Mouse (Mus musculus): Measurements from ENCODE around the gene BB287469. TPM values are rescaled to one million over a fixed set of nuclear protein-coding genes. Genes with fewer than 3 reads are reported as not detected.
"Not testable (repeated sequence)": the region's sequence is repeated elsewhere in the genome, so short reads cannot be mapped to it uniquely, and the experiment has no call there.

BB287469 gene
- total RNA-seq (2018; cell fraction: chromatin; rRNA removed) = not detected
- total RNA-seq (2018; cell fraction: cytosol; rRNA removed) = not detected
- total RNA-seq (2018; cell fraction: nucleus; rRNA removed) = not detected
- not detected in 3 replicates for polyA plus RNA-seq (2018)

- no CpG with 5 or more reads among the region's 6 CpGs for WGBS (ENCODE audit: missing documents)
- not testable (repeated sequence) for H3K79me2 ChIP-seq (ENCODE audit: inconsistent target); H3K4me3 ChIP-seq (ENCODE audit: inconsistent target)
Measured at GRCm38 (mm10) chr12:87816277-87816676, at the start of gene BB287469. BB287469 (plus strand) TSS chr12:87816577.

DNA sequence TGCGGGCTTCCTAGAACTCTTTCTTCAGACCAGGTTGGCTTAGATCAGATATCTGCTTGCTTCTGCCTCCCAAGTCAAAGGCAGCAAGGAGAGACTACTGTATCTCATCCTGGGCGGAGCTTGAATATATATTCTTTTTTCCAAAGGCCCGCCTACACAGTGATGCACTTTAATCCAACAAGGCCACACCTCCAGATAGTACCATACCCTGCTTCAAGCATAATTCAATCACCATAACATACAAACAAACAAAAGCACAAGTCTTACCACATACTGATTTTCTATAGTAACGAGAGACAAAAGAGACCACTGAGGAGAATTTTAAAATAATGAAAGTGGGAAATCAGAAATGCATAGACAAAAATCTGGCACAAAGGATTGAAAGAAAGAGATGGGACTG lies 40.7 kb upstream of the BB287469 start, which contains the start of gene Gm21319:
Gm21319 (minus strand) TSS at position 101 of the 400 bp plus-strand sequence.
- H3K36me3 ChIP-seq (ENCODE audit: inconsistent target); H3K27ac ChIP-seq; H3K79me2 ChIP-seq (ENCODE audit: inconsistent target); H3K4me3 ChIP-seq (ENCODE audit: inconsistent target): not testable (repeated sequence)
- 91% methylated on average over 4 of the region's 4 CpGs for WGBS (ENCODE audit: missing documents)

More at GRCm38 (mm10) chr12:87816277-87816676, at the start of gene BB287469:
- not testable (repeated sequence) for H3K27ac ChIP-seq; H3K36me3 ChIP-seq (ENCODE audit: inconsistent target)

- no CpG with 5 or more reads among the region's 1 CpGs for WGBS (ENCODE audit: missing documents)
- not testable (repeated sequence) for H3K27ac ChIP-seq; H3K79me2 ChIP-seq (ENCODE audit: inconsistent target); H3K4me3 ChIP-seq (ENCODE audit: inconsistent target); H3K36me3 ChIP-seq (ENCODE audit: inconsistent target)
Measured at GRCm38 (mm10) chr12:87795212-87795611, 21.2 kb upstream of the BB287469 start, which contains the start of gene Gm21936. Gm21936 (plus strand) TSS chr12:87795512.

DNA sequence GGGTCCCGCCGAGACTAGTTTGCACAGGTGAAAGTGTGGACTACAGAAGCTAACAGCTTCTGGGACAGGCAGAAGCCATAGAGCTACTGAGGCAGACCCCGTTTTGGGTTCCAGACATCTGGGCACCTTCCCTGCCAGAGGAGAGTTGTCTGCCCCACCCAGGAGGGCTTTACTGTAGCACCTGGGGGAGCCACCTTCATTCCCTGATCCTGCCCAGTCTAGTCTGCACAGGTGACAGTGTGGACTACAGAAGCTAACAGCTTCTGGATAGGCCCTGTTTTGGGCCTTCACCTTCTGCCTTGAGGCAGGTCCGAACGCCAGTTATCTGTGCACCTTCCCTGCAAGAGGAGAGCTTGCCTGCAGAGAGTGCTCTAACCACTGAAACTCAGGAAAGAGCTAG lies 18.4 kb upstream of the BB287469 start:
- 86% methylated on average over 3 of the region's 5 CpGs for WGBS (ENCODE audit: missing documents)
- H3K27ac ChIP-seq; H3K79me2 ChIP-seq (ENCODE audit: inconsistent target); H3K36me3 ChIP-seq (ENCODE audit: inconsistent target); H3K4me3 ChIP-seq (ENCODE audit: inconsistent target): not testable (repeated sequence)

- H3K4me3 ChIP-seq (ENCODE audit: inconsistent target); H3K36me3 ChIP-seq (ENCODE audit: inconsistent target); H3K27ac ChIP-seq; H3K79me2 ChIP-seq (ENCODE audit: inconsistent target): not testable (repeated sequence)
- WGBS (ENCODE audit: missing documents) = no CpG with 5 or more reads among the region's 2 CpGs
Measured at GRCm38 (mm10) chr12:87842239-87842638, 25.9 kb downstream of the BB287469 start, which contains the start of gene Gm2001. Gm2001 (minus strand) TSS chr12:87842339.

DNA sequence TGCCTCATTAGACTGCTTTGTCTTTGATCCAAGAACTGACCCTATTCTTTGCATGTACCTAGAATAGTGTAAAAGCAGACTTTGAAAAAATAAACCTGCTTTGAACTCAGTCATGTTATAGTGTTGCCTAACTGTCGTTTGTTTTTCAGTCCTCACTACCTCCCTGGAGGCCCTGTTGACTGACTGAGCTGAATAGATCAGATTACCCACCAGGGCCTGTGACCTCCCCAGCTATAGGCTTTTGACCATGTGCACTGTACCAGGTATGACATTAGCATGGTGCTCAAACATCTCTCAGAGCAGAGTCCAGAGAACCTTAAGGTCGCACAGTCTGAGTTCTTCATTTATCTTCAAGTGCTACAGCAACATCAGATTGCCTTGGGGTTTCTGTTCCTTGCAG lies 34.3 kb downstream of the BB287469 start:
- WGBS (ENCODE audit: missing documents) = no CpG with 5 or more reads among the region's 2 CpGs
- not testable (repeated sequence) for H3K4me3 ChIP-seq (ENCODE audit: inconsistent target); H3K36me3 ChIP-seq (ENCODE audit: inconsistent target); H3K79me2 ChIP-seq (ENCODE audit: inconsistent target); H3K27ac ChIP-seq

GRCm38 (mm10) chr12:87856067-87856466 lies 39.7 kb downstream of the BB287469 start:
- not testable (repeated sequence) for H3K36me3 ChIP-seq (ENCODE audit: inconsistent target); H3K4me3 ChIP-seq (ENCODE audit: inconsistent target); H3K79me2 ChIP-seq (ENCODE audit: inconsistent target); H3K27ac ChIP-seq
- 83% methylated on average over 1 of the region's 1 CpGs for WGBS (ENCODE audit: missing documents)

DNA sequence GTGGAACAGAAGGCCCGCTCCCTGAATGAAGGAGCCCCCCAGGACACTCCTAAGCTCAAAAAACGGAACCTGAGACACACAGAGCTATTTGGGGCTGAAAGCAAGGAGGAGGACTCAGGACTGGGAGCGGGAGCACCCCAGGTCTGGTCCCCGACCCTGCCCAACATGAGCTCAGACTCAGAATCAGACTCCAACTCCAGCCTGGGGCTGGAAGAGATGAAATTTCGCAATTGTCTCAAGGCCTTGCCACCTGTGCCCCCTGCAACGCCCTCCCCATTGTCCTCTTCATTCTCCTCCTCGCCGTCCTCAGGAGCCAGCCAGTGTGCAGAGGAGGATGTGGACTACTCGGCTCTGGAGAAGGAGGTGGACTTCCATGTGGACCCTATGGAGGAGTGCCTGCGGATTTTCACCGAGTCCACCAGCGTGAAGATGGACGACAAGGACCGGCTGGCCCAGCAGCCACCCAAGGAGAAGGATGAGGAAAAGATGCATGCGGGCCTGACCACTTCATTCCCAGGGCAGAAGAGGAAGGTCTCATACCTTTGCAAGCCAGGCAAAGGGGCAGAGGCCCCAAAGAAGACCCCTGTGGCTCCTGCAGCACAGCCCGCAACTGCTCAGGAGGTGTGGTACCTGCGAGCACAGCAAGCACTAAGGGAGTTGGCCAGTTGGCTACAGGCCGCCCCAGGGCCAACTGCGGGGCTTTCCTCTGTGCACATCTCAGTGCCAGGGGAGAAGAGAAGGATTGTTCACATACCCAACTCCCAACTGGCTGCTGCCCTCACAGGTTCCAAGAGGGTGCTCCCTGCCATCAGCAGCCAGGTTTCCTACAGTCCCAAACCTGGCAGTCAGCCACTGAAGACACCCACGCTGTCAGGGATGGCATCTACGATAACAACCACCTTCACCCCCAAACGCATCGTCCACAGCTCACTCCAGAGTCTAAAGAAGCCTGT lies 45.6 kb downstream of the BB287469 start:
- not testable (repeated sequence) for H3K4me3 ChIP-seq (ENCODE audit: inconsistent target); H3K36me3 ChIP-seq (ENCODE audit: inconsistent target); H3K79me2 ChIP-seq (ENCODE audit: inconsistent target); H3K27ac ChIP-seq
- WGBS (ENCODE audit: missing documents) = 84% methylated on average over 22 of the region's 23 CpGs

DNA sequence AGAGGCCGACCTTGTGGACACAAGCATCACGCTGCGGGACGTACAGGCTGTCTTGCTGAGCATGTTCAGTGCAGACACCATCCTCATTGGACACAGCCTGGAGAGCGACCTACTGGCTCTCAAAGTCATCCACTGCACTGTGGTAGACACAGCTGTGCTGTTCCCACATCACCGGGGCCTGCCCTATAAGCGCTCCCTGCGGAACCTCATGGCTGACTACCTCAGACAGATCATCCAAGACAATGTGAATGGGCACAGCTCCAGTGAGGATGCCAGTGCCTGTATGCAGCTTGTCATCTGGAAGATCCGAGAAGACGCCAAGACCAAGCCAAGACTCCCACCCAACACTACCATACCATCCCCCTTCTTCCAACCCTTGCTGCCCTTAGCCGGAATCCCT lies 47.3 kb downstream of the BB287469 start:
- not testable (repeated sequence) for H3K27ac ChIP-seq; H3K79me2 ChIP-seq (ENCODE audit: inconsistent target); H3K36me3 ChIP-seq (ENCODE audit: inconsistent target); H3K4me3 ChIP-seq (ENCODE audit: inconsistent target)
- WGBS (ENCODE audit: missing documents) = 98% methylated on average over 7 of the region's 11 CpGs

GRCm38 (mm10) chr12:87864048-87864447 lies 47.7 kb downstream of the BB287469 start:
- not testable (repeated sequence) for H3K36me3 ChIP-seq (ENCODE audit: inconsistent target); H3K79me2 ChIP-seq (ENCODE audit: inconsistent target); H3K4me3 ChIP-seq (ENCODE audit: inconsistent target); H3K27ac ChIP-seq
- WGBS (ENCODE audit: missing documents) = 81% methylated on average over 2 of the region's 2 CpGs

Other genes starting within 250 kb of the BB287469 start
- not detected in 3 replicates for gene Oog1, start 213.9 kb upstream of the BB287469 start, polyA plus RNA-seq (2018)
- not detected in 3 replicates for gene Gm4027, start 197.7 kb upstream of the BB287469 start, polyA plus RNA-seq (2018)
- not detected in 3 replicates for gene Gm16381, start 172.0 kb upstream of the BB287469 start, polyA plus RNA-seq (2018)
- not detected in 3 replicates for gene Gm21319, start 40.8 kb upstream of the BB287469 start, polyA plus RNA-seq (2018)
- gene Gm21936, start 21.1 kb upstream of the BB287469 start, polyA plus RNA-seq (2018) = not detected in 3 replicates
- not detected in 3 replicates for gene Gm2001, start 25.8 kb downstream of the BB287469 start, polyA plus RNA-seq (2018)
- gene Gm2016, start 57.5 kb downstream of the BB287469 start, polyA plus RNA-seq (2018) = not detected in 3 replicates
- gene Gm2022, start 78.8 kb downstream of the BB287469 start, polyA plus RNA-seq (2018) = not detected in 3 replicates
- gene Gm2035, start 103.3 kb downstream of the BB287469 start, polyA plus RNA-seq (2018) = not detected in 3 replicates
- gene Gm2042, start 137.5 kb downstream of the BB287469 start, polyA plus RNA-seq (2018) = not detected in 3 replicates
- not detected in 3 replicates for gene Gm2075, start 195.3 kb downstream of the BB287469 start, polyA plus RNA-seq (2018)
- not detected in 3 replicates for gene Gm6803, start 202.2 kb downstream of the BB287469 start, polyA plus RNA-seq (2018)
- gene Gm2056, start 210.4 kb downstream of the BB287469 start, polyA plus RNA-seq (2018) = not detected in 3 replicates

Measured in macrophage (primary cell).